Comparison of ENCODE assay signal across 19 mouse cellular contexts in genomic region chr12:118098257-118098656, GRCm38 (mm10).
A peak's percentile ranks its signal among the peaks of the same experiment; 100 is the strongest.
DNase-seq lines count a peak whose midpoint lies in the region; ATAC-seq and TF ChIP-seq lines count a peak whose summit lies in the region.
"Had no signal": no experiment of that assay in that cellular context is flagged by ENCODE, and none has a peak within 500 bp of the region (broad histone marks: within the 10 kb centered on the region; RNA-seq: fewer than 3 reads in every experiment).

No protein-coding gene starts in this region.

- intact Hi-C loops in heart, postnatal 10 days (cut with DNase I), result no loop called here

- H3K4me3 ChIP-seq in forebrain, embryonic 15.5 days, result no peak overlapping the region
- no peak overlapping the region for H3K4me3 ChIP-seq in forebrain, embryonic 10.5 days
- no peak overlapping the region for H3K4me3 ChIP-seq in forebrain, postnatal 0 days (ENCODE audit: low read depth, low read length)
- no peak overlapping the region for H3K4me3 ChIP-seq in intestine, postnatal 0 days (ENCODE audit: low read depth, low read length)
- H3K4me3 ChIP-seq: hindbrain, embryonic 15.5 days had no signal

- no peaks in the 10 kb centered on the region for H3K36me3 ChIP-seq in forebrain, embryonic 15.5 days
- no peaks in the 10 kb centered on the region for H3K36me3 ChIP-seq in forebrain, embryonic 10.5 days (replicated peaks)
- H3K36me3 ChIP-seq in forebrain, postnatal 0 days (ENCODE audit: insufficient read depth), result no peaks in the 10 kb centered on the region
- no peaks in the 10 kb centered on the region for H3K36me3 ChIP-seq in intestine, postnatal 0 days (ENCODE audit: control insufficient read depth, insufficient read depth)
- H3K36me3 ChIP-seq: hindbrain, embryonic 15.5 days had no signal

- DNase-seq in forebrain, embryonic 10.5 days (ENCODE audit: extremely low spot score, low spot score), result no peak
- peak; percentile 74 for DNase-seq in brain, embryonic 14.5 days (ENCODE audit: low read depth)
- peak; percentile 71 for DNase-seq in cerebellum, adult 8-10 months
- peak; percentile 66 for DNase-seq in forebrain, postnatal 0 days
- DNase-seq in heart, postnatal 10 days, result no peak
- DNase-seq: adrenal gland, postnatal 10 days; gastrocnemius, postnatal 25 days; kidney, adult 18-20 months; kidney, postnatal 10 days; liver; lung, adult 18-20 months; lung, postnatal 36 days; midbrain, embryonic 14.5 days; right cerebral cortex, adult 18-20 months; thymus, postnatal 4 days had no signal

- H3K9me3 ChIP-seq in forebrain, embryonic 15.5 days, result no peaks in the 10 kb centered on the region
- no peaks in the 10 kb centered on the region for H3K9me3 ChIP-seq in forebrain, embryonic 10.5 days
- no peaks in the 10 kb centered on the region for H3K9me3 ChIP-seq in forebrain, postnatal 0 days (ENCODE audit: low read length)
- H3K9me3 ChIP-seq in intestine, postnatal 0 days (ENCODE audit: control insufficient read depth), result no peaks in the 10 kb centered on the region
- H3K9me3 ChIP-seq: hindbrain, embryonic 15.5 days had no signal

- H3K4me1 ChIP-seq in forebrain, embryonic 15.5 days, result peaks cover 5% of the 10 kb centered on the region; the same call in 1 of the 2 replicates
- H3K4me1 ChIP-seq in forebrain, embryonic 10.5 days, result no peaks in the 10 kb centered on the region
- H3K4me1 ChIP-seq in forebrain, postnatal 0 days (ENCODE audit: insufficient read depth), result no peaks in the 10 kb centered on the region
- no peaks in the 10 kb centered on the region for H3K4me1 ChIP-seq in intestine, postnatal 0 days (replicated peaks; ENCODE audit: control insufficient read depth, insufficient read depth, low read length)
- H3K4me1 ChIP-seq: hindbrain, embryonic 15.5 days had no signal

- no peak overlapping the region for H3K9ac ChIP-seq in forebrain, embryonic 15.5 days (replicated peaks)
- H3K9ac ChIP-seq in forebrain, postnatal 0 days, result no peak overlapping the region
- H3K9ac ChIP-seq in intestine, postnatal 0 days (ENCODE audit: low read depth, low read length), result no peak overlapping the region
- H3K9ac ChIP-seq: hindbrain, embryonic 15.5 days had no signal

- ATAC-seq in forebrain, embryonic 15.5 days (replicated peaks), result peak; percentile 66; the same call in 1 of the 2 replicates
- peak; percentile 61 for ATAC-seq in forebrain, postnatal 0 days
- ATAC-seq in intestine, postnatal 0 days, result no peak

- TF ChIP-seq CTCF in brain, embryonic 14.5 days (IDR thresholded peaks at IDR 0.05; ENCODE audit: borderline replicate concordance, extremely low read depth, insufficient read depth, insufficient read length), result no peak
- TF ChIP-seq CTCF in forebrain, postnatal 0 days (IDR thresholded peaks at IDR 0.05; ENCODE audit: low read depth), result no peak
- TF ChIP-seq CTCF in intestine, postnatal 0 days (IDR thresholded peaks at IDR 0.05; ENCODE audit: low read depth), result no peak

- H3K27ac ChIP-seq in forebrain, embryonic 15.5 days (replicated peaks), result no peak overlapping the region
- no peak overlapping the region for H3K27ac ChIP-seq in forebrain, embryonic 10.5 days
- H3K27ac ChIP-seq in forebrain, postnatal 0 days (ENCODE audit: low read depth, low read length), result no peak overlapping the region
- H3K27ac ChIP-seq in intestine, postnatal 0 days (ENCODE audit: low read depth, low read length), result no peak overlapping the region
- H3K27ac ChIP-seq: hindbrain, embryonic 15.5 days had no signal

- TF ChIP-seq POLR2A in brain, embryonic 14.5 days (IDR thresholded peaks at IDR 0.05; ENCODE audit: borderline replicate concordance, extremely low read depth, insufficient read depth, insufficient read length, poor library complexity, severe bottlenecking), result no peak

- 73% methylated on average over 3 of the region's 3 CpGs for WGBS in forebrain, embryonic 15.5 days
- WGBS in forebrain, embryonic 10.5 days, result 92% methylated on average over 3 of the region's 3 CpGs
- WGBS in forebrain, postnatal 0 days, result 50% methylated on average over 3 of the region's 3 CpGs
- 73% methylated on average over 3 of the region's 3 CpGs for WGBS in intestine, postnatal 0 days

- no peak overlapping the region for H3K4me2 ChIP-seq in forebrain, embryonic 15.5 days (replicated peaks)
- no peak overlapping the region for H3K4me2 ChIP-seq in forebrain, postnatal 0 days (ENCODE audit: low read depth)
- no peak overlapping the region for H3K4me2 ChIP-seq in intestine, postnatal 0 days (replicated peaks; ENCODE audit: low read depth)
- H3K4me2 ChIP-seq: heart, embryonic 11.5 days; hindbrain, embryonic 15.5 days had no signal

- H3K27me3 ChIP-seq in forebrain, embryonic 15.5 days, result no peaks in the 10 kb centered on the region
- H3K27me3 ChIP-seq in forebrain, embryonic 10.5 days (ENCODE audit: poor library complexity, severe bottlenecking), result no peaks in the 10 kb centered on the region
- H3K27me3 ChIP-seq in forebrain, postnatal 0 days (ENCODE audit: insufficient read depth, low read length), result no peaks in the 10 kb centered on the region
- H3K27me3 ChIP-seq in intestine, postnatal 0 days (replicated peaks; ENCODE audit: control insufficient read depth, insufficient read depth, low read length), result no peaks in the 10 kb centered on the region

Comparison
In these comparisons a context has a peak if more than half of its experiments do, and no peak if none do; other contexts are left out.
1. DNase-seq: peak in brain, embryonic 14.5 days (single experiment), cerebellum, adult 8-10 months (single experiment) and forebrain, postnatal 0 days (single experiment); none in forebrain, embryonic 10.5 days (single experiment) and heart, postnatal 10 days (0 of 2).